Mouse (Mus musculus): ENCODE measurements around the gene Gkn3. TPM values are rescaled to one million over a fixed set of nuclear protein-coding genes. Genes with fewer than 3 reads are reported as not detected.

Gene Gkn3
- polyA plus RNA-seq (2017; shearing (Covaris generic)): not detected

DNA sequence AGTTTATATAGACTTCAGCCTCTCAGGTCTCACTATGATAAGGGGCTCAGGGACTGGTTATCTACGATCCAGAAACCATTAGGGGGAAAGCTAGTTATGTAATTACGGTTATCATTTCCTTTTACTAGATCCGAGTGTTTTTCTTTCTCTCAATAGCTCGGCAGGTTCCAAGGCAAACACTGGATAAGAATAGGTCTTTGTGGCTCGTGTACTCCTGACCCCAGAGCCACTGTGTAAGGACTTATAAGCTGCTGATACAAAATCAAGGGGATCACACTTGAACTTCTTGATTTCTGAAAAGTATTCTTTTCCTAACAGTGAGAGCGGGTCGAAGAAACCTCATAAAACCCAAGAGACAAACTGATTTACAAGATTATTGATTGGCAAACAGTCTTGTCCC lies at the start of gene Gkn3:
Gene Gkn3, minus strand, starts transcription at position 59 of the 400 bp plus-strand sequence.

DNA sequence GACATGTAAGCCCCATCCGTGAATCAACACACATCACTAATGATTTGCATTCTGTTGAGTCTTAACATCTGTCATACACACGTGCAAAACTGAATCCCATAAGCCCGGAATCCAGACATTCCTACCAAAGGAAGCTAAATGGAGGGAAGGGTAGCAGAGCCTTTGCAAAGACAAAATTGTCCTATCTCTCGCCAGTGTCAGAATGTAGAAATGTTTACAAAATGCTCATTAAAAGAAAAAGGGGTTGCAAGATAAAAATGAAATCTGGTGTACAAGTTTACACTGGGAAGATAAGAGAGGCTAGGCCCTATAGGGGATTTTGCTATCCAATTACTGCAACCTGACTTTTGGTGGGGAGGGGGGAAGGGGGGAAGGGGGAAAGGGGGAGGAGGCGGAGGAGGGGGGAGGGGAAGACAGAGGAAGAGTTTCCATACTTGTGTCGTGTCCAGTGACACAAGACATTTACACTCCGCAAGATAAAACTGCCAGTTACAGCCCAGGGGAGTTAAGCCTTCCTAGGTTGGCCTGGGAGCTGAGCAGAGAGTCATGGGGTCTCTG lies 39.8 kb upstream of the Gkn3 start, which contains the start of gene Bmp10:
Gene Bmp10, plus strand, starts transcription at position 508 of the 558 bp plus-strand sequence.

DNA sequence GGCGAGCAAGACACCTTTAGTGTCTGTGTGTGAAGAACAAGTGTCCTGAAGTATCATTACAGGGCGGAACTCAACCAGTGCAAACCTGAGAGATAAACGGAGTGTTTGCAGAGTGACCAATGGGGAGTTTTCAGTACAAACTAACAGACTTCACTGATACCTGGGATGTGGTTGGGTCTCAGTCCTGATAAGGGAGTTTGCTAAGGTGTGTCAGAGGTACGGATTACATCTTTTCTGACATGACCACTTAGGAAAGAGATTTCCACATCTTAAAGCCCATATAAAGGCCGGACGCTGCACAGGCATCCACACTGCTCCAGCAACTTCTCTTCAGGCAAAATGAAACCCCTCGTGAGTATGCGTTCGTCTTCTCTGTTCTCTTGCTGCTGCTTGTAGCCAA lies 15.7 kb downstream of the Gkn3 start, which contains the start of gene Gkn2:
Gene Gkn2, plus strand, starts transcription at position 301 of the 400 bp plus-strand sequence.

DNA sequence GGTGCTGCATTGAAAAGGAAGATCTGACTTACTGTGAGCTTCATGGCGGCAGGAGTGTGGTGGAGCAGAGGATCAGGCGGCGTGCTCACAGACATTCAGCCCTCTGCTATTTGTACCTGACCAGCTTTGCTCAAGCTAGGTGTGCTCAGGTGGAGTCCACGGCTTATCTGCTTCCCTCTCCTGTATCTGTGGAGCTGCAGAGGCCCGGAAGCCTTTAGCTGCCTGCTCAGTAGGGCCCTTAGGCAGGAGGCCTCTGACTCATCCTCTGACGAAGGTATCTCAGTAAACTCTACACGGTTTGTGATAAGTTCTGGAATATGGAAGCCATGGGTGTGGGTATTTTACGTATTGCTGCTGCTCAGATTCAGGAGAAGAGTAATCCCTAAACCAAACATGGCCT lies 37.9 kb downstream of the Gkn3 start, which contains the start of gene Gkn1:
Gene Gkn1, minus strand, starts transcription at position 114 of the 400 bp plus-strand sequence.

DNA sequence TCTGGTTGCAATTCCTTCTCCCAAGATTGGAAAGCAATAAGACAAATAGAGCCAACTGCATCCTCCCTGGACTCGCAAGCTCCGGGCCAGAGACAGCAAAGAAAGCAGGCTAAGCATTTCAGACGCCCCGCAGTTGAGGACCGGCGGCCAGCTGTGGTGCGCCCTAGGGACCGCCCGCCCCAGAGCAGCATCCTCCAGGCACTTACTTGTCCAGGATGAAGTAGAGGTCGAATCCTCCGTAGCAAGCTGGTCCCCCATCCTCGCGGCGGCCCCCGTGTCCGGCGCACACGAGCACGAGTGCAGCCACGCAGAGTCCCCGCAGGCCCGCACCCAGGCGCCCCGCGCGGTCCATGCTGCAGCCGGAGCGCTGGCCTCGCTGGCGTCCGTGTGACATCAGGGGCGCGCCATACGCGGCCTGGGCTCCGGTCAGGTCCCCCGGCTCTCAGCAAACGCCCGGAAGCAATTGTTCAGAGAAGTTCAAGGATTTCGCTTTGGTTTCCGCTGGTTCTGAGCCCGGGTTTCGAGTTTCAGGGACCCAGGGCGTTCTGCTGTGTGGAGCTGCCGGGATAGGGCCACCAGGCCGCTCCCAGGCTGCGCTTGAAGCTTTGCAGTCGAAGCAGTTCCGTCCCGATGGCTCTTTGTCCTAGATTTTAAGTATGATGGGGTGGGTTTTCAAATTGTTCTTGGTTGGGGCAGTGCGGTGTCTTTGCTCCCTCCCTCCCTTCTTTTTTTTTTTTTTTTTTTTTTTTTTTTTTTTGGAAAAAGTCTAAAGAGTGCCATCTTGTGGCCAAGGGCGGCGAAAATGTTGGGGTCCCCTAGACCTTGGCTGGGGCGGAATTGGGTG lies 53.4 kb downstream of the Gkn3 start, which contains the start of gene Antxr1:
Gene Antxr1, minus strand, starts transcription at position 731 of the 844 bp plus-strand sequence.

Other genes starting within 250 kb of the Gkn3 start
- gene Antxr1, start 53.1 kb downstream of the Gkn3 start, polyA plus RNA-seq (2017; shearing (Covaris generic)): 0.17 TPM
- gene Gkn1, start 38.0 kb downstream of the Gkn3 start, polyA plus RNA-seq (2017; shearing (Covaris generic)): not detected
- not detected for gene Gkn2, start 15.6 kb downstream of the Gkn3 start, polyA plus RNA-seq (2017; shearing (Covaris generic))
- gene Bmp10, start 40.1 kb upstream of the Gkn3 start, polyA plus RNA-seq (2017; shearing (Covaris generic)): not detected
- 107 TPM for gene Arhgap25, start 144.3 kb upstream of the Gkn3 start, polyA plus RNA-seq (2017; shearing (Covaris generic))
- 0.46 TPM for gene Prokr1, start 201.8 kb upstream of the Gkn3 start, polyA plus RNA-seq (2017; shearing (Covaris generic))